Mouse (Mus musculus) gastrocnemius, postnatal 36 days (tissue): ENCODE data around the gene Ephb2. TPM values are rescaled to one million over a fixed set of nuclear protein-coding genes. Genes with fewer than 3 reads are reported as not detected.

Source experiments
- DNase-seq, 2 experiments: peaks; one replicate each; pipeline ENCODE4 v3.0.0; 2022
- intact Hi-C: fragments of 180-260 bp; cut with DNase I; formaldehyde crosslinking; loops from one replicate; pipeline ENCODE4 v1.15.1; 2025
- total RNA-seq, 2 experiments: library from RNA; stranded (reverse); gene quantifications; 2 replicates each; pipeline ENCODE4 v1.2.3; 2021

Ephb2 gene
- total RNA-seq, 2 experiments from 2014 or later, result 0.87 to 0.94 TPM

DNA sequence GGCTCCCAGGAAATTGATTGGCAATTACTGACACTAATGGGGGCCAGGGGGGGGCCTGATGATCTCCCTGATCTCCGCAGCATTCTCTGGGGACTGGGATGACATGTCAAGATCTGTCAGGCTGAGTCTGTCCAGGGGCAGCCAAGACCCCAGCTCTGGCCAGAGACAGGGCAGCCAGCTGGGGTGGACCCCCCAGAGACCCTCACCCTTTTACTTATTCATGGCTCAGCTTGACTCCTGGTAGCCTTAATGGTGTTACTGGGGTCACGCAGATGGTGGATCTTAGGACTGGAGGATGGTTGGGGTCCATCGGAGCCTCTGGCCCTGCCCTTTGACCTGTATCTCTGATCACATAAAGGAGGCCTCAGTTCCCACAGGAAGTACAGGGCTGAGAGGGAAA is 97.5 kb downstream of the Ephb2 start:
- DNase-seq, result no peak
- intact Hi-C loops, result no loop called here

DNA sequence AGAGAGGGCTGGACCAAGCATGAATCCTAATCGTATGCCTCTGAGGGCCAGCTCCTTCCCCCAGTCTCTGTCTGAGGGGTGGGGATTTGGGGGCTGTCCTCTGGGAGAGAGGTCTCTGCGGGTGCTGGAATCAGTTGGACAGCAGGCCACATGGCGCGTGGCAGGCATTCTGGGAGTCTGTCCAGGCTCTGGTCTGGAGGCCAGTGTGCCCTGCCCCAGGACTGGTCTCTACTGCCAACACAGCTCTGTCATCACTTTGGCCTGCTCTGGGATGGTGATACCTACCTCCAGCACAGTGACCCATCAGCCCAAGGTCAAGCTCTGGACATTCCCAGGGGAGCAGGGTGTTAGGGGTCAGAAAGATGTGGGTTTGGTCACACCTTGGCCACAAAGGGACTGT is 99.9 kb downstream of the Ephb2 start:
- DNase-seq, result no peak

DNA sequence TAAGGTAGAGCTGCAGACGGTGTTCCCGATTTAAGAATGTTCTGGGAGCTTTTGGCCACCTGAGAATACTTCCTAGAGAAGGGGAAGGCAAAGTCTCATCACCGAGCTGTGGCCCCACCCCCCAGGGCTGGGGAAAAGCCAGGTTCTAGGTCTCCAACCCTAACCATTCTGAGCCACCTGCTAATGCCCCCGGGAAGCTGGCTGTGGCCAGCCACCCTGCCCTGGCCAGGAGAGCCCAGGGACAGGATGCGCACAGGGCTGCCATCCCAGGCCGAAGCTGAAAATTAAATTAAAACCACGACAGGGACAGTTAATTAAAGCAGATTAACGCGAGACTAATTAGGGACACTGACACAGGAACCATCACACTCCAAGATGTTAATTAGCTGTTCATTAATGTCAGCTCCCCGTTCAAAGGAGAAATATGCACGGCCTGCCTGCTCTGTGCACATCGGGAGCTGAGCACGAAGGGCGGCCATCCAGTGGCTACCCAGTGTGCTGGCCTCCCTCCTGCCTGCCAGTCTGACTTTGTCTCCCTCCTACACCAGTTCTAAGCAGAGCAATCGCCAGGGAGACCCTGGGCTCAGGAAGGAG is 101.5 kb downstream of the Ephb2 start:
- DNase-seq, result no peak
- intact Hi-C loops, result no loop called here

More for the DNA sequence above, 99.9 kb downstream of the Ephb2 start:
- intact Hi-C loops, result no loop called here

GRCm38 (mm10) chr4:136733217-136733865 is 102.4 kb downstream of the Ephb2 start:
- no peak for DNase-seq
- intact Hi-C loops, result no loop called here

DNA sequence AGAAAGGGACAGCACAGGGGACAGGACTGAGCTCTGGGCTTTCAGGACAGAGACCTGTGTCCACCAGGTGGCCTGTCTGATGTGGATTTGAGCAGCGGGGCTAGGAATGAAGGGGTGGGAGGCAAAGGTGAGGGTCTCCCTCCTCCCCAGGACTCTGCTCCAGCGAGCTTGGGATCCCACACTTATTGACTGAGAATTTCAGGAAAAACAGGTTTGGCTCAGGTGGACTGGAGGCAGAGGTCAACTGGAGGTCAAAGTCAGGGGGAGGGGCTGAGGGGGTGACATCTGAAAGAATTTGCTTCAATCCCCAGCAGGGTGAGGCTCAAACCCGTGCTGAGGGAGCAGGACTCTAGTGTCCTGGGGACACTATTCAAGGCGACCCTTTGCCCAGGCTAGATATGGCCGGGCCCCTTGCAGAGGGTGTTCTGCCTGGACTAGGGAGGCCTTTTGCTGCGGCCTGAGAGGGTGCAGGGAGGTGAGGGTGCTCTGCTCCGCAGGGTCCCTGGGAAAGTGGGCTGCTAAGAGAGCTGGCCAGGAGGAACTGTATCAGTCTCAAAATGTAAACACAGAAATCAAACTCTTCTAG is 103.2 kb downstream of the Ephb2 start:
- intact Hi-C loops, result no loop called here
- no peak for DNase-seq

DNA sequence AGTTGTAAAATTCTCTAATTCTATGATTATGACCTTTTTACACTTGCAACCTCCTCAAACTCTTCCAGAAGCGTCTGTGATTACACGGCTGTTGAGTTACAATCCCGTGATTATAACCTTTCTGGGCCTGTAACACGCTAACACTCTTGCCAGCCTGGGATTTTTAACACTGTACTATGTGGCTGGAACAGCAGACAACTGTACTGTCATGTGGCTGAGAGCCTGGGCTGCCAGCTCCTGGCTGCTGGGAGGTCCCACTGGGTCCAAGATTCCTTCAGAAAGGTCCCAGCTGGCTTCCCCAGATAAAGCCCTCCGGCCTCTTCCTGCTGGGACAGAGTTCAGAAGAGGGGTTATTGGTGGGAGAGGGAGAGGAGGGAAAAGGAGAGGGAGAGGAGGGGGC is 104.0 kb downstream of the Ephb2 start:
- intact Hi-C loops, result no loop called here
- DNase-seq, result no peak

- intact Hi-C loops, result no loop called here
- DNase-seq, result no peak
Observed at GRCm38 (mm10) chr4:136731008-136731609, 104.7 kb downstream of the Ephb2 start.

DNA sequence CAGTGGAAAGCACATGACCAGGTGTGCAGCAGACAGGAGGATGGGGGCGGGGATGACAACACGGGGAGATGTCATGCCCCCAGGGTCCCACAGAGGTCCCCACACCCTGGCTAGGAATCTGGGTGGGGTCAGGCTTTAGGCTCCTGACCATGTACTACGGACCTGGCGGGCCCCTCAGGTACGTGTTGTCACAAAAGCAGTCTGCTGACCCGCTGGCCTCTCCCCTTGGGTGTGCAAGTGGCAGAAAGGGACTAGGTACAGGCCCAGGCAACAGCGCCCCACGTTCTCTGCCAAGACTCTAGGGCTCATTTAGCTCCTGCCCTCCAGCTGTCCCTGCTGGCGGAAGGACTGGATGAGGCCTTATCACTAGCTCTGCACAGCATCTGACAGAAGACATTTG is 105.3 kb downstream of the Ephb2 start:
- intact Hi-C loops, result no loop called here
- no peak for DNase-seq

DNA sequence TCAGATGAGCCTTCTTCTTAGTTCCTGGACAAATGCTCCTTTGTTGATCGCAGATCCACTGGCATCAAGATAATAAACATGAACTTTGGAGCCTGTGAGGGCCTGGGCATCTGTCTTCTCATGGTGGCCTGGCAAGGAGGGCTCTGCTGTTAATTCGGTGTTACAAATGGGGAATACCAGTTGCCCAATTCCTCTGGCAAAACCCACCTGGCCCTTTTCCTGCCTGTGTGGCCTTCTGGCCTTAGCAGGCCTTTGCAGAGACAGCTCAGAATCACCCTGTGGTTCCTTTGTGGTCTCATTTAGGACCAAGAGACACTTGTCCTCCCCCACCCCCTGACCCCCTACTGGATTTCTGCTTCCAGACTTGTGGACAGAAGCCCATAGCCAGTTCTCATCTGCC is 106.2 kb downstream of the Ephb2 start:
- no peak for DNase-seq
- intact Hi-C loops, result no loop called here

DNA sequence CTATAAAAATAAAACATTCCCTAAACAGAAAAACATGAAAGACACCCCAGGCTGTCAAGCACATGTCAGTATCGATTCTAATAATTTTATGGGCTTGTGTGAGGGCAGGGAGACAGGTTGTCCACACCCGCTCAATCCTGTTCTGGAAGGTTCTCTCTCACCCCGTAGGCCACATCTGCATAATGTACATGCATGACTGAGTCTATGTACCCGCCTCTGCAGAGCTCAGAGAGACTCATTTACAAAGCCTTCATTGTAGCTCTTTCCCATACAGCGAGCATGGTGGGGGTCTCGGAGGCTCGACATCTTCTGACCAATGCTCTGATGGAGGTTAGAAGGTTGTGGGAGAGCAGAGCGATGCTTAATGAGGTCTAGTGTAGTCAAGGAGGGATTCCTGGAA is 108.8 kb downstream of the Ephb2 start:
- DNase-seq, result no peak
- intact Hi-C loops, result no loop called here

- no peak for DNase-seq
Observed at GRCm38 (mm10) chr4:136724731-136725130, 111.1 kb downstream of the Ephb2 start.

DNA sequence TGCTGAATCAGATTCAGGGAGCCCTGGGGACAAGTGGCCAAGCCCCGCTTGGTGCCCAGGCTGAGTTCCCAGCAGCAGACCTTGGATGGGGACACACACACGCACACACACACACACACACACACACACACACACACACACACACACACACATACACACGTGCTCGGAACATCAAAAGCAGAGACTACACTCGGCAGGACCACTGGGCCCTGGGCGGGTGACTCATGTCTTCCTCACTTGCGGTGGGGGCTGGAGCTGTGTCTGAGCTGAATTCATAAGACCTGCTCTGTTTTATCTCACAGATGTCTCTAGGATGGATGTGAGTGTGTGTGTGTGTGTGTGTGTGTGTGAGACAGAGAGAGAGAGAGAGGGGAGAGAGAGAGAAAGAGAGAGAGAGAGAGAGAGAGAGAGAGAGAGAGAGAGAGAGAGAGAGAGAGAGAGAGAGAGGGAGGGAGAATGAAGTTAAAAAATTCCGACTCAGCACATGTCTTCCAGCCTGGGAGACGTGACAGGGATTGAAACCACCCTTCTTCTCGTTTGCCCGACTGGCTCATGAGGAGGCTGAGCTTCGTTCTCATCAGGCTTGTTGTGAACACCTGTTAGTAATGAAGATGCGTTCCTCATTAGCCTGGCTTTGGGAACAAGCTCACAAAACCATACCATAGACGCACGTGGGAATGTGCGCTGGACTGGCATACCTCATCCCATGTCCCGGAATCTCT is 113.3 kb downstream of the Ephb2 start:
- DNase-seq, result no peak
- intact Hi-C loops, result no loop called here

More at GRCm38 (mm10) chr4:136724731-136725130, 111.1 kb downstream of the Ephb2 start:
- intact Hi-C loops, result no loop called here

GRCm38 (mm10) chr4:136721937-136722336 is 113.9 kb downstream of the Ephb2 start:
- no peak for DNase-seq
- intact Hi-C loops, result no loop called here

- DNase-seq, result no peak
- intact Hi-C loops, result no loop called here
Observed at GRCm38 (mm10) chr4:136720025-136720424, 115.8 kb downstream of the Ephb2 start.

GRCm38 (mm10) chr4:136718193-136718986 is 117.4 kb downstream of the Ephb2 start:
- intact Hi-C loops, result no loop called here
- DNase-seq, result no peak

DNA sequence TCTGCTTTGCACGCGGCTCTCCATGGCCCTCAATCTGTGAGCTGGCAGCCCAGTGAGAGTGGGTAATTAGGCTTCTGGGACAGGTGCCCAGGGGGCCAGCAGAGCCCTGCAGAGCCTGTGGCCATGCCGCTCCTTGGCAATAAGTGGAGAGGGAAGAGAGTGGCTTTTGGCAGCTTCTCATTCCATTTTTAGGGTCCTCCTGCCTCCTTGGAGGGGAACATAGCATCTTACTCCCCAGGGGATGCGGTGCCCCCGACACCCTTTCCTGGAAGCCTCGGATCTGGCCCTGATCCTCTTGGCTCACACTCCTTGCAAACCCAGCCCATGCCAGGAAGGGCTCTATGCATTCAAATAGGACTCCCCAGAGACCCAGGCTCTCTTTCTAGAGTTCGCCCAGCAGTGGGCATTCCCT is 119.2 kb downstream of the Ephb2 start:
- intact Hi-C loops, result no loop called here
- no peak for DNase-seq

GRCm38 (mm10) chr4:136714530-136714929 is 121.3 kb downstream of the Ephb2 start:
- intact Hi-C loops, result no loop called here

DNA sequence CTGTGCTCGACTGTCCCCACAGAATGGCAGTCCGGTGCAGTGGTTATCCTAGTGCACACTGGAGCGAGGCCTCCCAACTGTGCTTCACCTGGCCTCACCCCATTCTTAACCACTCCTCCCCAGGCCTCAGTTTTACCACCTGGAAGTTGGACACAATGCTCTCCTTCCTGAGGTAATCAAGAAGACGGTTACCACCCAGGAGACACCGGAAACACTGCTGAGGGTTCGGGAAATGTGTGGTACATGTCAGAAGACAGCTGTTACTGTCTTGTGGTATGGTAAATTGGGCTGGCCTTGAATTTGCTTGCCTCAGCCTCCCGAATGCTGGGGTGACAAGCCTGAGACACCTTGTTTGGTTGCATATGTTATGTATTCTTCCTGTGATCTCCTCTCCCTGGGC is 121.9 kb downstream of the Ephb2 start:
- DNase-seq, result no peak
- intact Hi-C loops, result no loop called here

More at GRCm38 (mm10) chr4:136714530-136714929, 121.3 kb downstream of the Ephb2 start:
- no peak for DNase-seq

DNA sequence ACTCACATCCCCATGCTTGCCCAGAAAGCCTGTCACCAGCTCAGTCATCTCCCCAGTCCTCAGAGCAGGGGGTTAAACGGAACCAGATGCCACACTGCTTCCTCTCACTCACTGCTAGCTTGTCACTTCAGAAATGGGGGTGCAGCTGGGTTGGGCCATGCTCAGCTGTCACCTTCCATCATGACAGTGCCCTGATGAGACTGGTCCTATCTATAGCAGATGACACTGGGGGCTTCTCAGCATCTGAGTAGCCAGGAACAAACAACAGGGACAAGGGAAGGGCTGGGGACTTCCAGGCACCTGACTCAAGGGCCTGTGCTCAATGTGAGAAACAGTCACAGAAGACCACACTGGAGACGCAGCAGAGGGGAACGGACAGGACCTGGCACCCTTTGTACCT is 122.4 kb downstream of the Ephb2 start:
- DNase-seq, result no peak
- intact Hi-C loops, result no loop called here
